Mouse (Mus musculus) kidney, adult 2 months (tissue): ENCODE data around the gene Psmd11.
A peak's percentile ranks its signal among the peaks of the same experiment; 100 is the strongest.

Experiments
- CTCF ChIP-seq: fragments of 200-500 bp; conservative IDR thresholded peaks from 2 replicates; pipeline ENCODE4 v1.5.1; 2011; ENCODE audit warnings: low read depth, mild to moderate bottlenecking, control low read depth, low read length, moderate library complexity, mixed read lengths; ENCODE audit not compliant: insufficient read depth, insufficient read length
- POLR2A ChIP-seq: fragments of 200-500 bp; IDR thresholded peaks from one replicate; pipeline ENCODE4 v1.6.1; 2011; ENCODE audit warnings: low read depth, low read length, control low read depth

DNA sequence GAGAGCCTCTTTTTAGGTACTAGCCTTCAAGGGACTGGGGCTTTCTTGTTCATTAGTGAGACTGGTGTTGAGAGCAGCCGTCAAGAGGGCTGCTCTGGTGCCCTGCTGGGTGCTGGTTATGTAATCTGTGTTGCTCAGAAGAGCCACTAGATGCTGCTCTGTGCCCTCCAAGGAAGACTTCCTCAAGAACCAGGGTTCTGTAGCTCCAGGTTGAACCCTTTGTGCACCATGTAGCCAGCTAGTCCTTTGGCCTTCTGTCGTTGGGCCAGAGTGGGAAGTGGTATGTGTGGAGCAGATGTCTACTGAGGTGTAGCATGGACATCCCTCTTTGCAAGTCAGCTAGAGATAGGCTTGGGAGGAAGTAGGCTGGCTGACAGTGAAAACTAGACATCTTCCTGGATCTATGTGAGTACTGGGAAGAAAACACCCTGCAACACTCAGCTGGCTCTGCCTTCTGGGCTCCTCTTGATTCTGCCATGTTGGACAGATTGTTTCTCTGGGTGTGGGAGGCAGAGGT lies 45.8 kb downstream of the Psmd11 start:
- TF ChIP-seq CTCF, result peak; percentile 33
- TF ChIP-seq POLR2A, result no peak
